Mouse (Mus musculus) right cerebral cortex, adult 18-20 months (tissue): ENCODE data around the gene Defb36.

Experiments
- DNase-seq: peaks from one replicate; pipeline ENCODE4 v3.0.0; 2022; ENCODE audit warnings: mixed read lengths

Defb36 gene

GRCm38 (mm10) chr2:152604057-152604456 is at the start of gene Defb36:
Gene Defb36 (plus strand): TSS chr2:152604327.
- no peak for DNase-seq

- no peak for DNase-seq
Observed at GRCm38 (mm10) chr2:152556655-152557054, 47.5 kb upstream of the Defb36 start.

DNA sequence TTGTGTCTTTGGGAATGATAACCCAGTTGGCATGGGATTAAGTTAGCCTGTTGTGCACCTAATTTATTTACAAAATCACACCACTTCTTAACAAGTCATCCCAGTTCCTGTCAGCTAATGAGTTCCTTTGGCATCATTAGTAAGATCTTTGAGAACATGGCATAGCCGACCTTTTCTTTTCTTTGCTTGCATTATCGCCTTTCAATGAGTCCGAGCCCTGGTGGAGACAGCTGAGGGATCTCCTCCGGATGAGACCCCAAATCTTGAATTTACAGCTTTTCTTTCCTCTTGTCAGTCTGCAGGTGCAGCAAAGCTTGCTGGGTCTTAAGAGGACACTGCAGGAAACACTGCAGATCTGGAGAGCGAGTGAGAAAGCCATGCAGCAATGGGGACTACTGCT is 35.1 kb upstream of the Defb36 start, which contains the start of gene Gm17416:
Gene Gm17416 (plus strand): TSS at position 301 of the 400 bp plus-strand sequence.
- no peak for DNase-seq

DNA sequence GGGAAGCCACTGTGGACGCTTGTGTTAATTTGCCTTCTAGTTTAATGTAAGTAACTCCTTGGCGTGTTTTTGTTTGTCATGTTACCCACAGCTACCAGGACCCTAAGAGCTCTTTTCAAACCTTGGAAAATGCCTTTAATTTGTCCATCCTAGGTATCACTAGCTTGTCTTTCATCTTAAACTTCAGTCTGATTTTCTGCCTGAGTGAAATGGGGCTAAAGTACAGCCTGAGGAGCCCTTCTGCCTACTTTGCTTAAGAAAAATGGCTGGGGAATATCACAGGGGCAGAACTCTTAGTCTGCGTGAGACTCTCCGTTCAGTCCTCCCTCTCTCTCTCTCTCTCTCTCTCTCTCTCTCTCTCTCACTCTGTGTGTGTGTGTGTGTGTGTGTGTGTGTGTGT is 34.2 kb upstream of the Defb36 start:
- no peak for DNase-seq

DNA sequence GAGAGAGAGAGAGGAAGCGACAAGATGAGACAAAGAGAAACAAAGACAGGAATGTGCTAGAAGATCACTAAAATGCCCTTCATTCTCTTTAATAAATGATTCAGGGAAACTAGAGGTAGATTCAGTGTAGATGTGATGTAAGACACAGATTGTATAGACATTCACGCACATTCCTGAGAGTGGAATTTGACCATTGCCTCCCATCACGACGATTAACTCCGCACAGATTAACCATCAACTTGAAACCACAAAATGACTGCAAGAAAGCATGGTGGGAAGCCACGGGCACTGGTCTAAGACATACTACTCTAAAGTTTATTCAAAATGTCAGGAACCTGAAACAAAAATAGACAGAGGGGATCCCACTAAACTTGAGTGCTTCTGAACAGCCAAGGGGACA is 33.8 kb upstream of the Defb36 start:
- no peak for DNase-seq

DNA sequence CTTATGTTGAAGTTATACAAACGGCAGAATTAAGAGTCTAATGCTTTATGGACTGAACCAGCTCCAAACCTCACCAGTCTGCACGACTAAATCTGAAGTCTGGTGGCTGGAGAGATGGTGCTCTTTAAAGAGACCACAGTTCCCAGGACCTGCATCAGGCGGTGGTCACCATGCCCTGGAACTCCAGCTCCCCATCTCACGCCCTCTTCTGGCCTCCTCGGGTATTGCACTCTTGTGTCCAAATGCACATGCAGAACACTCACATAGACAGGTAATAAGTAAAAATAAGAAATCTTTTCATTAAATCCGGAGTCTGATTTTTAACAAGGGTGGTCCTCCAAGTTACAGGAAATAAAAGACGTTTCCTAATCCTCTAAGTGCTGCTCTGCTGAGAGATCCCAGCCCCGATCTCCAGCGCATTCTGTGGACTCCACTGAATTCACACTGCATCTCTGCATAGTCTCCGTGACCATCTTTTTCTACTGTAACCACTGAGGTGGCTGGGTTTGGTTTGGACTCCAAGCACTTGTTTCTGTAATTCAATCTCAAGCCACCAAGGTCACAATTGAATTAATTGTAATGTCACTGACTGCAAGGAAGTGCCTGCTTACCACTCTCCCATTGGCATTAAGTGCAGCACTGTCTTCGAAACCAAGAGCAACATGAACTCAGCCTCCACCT is 31.9 kb upstream of the Defb36 start, which contains the start of gene Defb21:
Gene Defb21 (plus strand): TSS at position 631 of the 681 bp plus-strand sequence.
- DNase-seq = no peak

DNA sequence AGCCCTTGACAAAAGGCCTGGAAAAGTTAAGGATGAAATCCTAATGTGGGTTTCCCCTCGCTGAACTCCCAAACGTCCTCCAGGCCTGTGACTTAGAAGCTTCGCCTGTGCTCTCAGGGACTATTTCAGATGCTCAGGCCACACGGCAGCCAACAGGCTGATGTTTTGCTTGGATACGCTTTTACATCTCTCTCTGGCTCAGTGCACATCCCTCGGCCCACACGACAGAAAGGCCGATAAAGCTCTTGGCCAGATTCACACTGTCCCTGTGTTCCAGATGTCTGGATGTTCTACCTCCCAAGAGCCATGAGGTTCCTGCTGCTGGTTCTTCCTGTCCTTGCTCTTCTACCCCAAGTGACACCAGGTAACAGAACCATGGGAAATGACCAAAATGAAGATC is 30.6 kb upstream of the Defb36 start:
- DNase-seq = no peak

DNA sequence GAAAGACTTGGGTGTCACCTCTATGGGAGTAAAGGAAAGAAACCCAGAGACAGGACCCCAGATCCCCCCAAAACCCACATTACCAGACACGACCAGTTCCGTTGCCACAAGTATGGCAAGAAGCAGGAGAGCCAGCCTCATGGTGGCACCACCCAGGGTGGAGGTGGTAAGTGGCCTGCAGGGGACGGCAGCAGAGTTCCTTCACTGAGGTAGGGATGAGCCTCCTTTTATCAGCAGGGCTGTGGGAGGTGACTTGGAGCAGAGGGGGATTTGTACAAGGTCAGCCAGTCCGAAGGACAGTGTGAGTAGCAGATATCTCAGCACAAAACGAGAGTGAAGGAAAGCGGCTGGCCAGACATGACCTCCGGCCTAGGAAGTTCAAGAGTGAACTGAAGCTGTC is 24.0 kb upstream of the Defb36 start, which contains the start of gene Defb19:
Gene Defb19 (minus strand): TSS at position 206 of the 400 bp plus-strand sequence.
- no peak for DNase-seq

DNA sequence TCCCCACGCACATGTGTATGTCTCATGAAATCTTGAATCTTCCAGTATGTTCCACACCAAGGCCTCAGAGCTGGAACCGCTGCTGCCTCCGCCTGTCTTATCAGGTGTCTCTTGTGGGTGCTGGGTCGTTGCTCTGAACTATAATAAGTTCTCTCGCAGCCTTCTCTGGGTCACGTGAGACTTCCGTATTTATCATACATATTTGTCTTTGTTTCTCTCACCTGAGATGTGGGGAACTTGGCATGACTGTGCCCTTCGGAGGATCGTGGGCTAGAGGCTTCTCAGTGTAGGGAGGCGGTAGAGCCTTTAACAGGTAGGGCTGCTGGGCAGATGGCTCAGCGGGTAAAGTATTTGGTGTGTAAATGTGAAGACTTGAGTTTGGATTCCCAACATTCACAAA is 23.5 kb upstream of the Defb36 start:
- no peak for DNase-seq

- DNase-seq = no peak
Observed at GRCm38 (mm10) chr2:152586926-152587560, 17.1 kb upstream of the Defb36 start.

- DNase-seq = no peak
Observed at GRCm38 (mm10) chr2:152588450-152588849, 15.7 kb upstream of the Defb36 start.

- no peak for DNase-seq
Observed at GRCm38 (mm10) chr2:152589021-152589420, 15.1 kb upstream of the Defb36 start.

DNA sequence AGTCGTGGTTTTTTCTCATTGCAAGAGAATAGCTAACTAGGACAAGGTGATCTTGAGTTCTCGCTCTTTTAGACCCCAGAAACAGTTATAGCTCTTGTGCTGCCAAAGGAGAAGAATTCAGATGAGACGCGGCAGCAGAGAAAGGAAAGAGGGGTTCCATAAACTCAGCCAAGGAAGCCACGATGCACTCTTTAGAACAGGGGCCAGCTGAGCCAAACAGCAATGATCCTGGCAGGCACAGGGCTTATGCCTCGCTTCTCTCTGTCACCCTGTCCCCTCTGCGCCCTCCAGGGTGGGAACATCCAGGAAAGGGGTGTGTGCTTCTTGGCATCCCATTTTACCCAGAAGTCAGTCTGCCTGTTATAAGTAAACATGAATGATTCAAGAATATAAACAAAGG is 4.8 kb upstream of the Defb36 start, which contains the start of gene Defb45:
Gene Defb45 (minus strand): TSS at position 101 of the 400 bp plus-strand sequence.
- no peak for DNase-seq

DNA sequence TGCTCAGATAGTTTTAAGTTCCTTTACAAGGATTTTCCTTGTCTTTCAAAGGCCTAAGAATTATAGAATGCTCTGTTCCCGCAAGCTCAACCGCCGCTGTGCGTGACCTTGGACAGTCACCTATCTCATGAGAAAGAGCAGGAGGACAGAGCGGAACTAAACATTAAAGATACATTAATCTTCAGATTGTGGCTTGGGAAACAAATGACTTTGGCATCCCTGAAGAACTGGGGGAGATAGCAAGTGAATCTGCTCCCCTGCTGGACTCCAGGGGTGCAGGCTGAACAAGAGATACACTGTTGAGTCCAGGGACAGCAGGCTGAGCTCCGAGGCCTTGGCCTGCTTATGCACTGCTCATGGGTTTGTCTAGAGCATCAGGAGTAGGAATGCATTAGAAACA is 4.1 kb upstream of the Defb36 start:
- DNase-seq = no peak

GRCm38 (mm10) chr2:152601275-152601960 is 2.7 kb upstream of the Defb36 start:
- no peak for DNase-seq

- DNase-seq = no peak
Observed at GRCm38 (mm10) chr2:152607746-152608145, 3.6 kb downstream of the Defb36 start.

- no peak for DNase-seq
Observed at GRCm38 (mm10) chr2:152608719-152609118, 4.6 kb downstream of the Defb36 start.

GRCm38 (mm10) chr2:152612193-152612592 is 8.1 kb downstream of the Defb36 start:
- no peak for DNase-seq

- peak; percentile 41 for DNase-seq
Observed at GRCm38 (mm10) chr2:152615563-152615962, 11.4 kb downstream of the Defb36 start.

- no peak for DNase-seq
Observed at GRCm38 (mm10) chr2:152616470-152616869, 12.3 kb downstream of the Defb36 start.

DNA sequence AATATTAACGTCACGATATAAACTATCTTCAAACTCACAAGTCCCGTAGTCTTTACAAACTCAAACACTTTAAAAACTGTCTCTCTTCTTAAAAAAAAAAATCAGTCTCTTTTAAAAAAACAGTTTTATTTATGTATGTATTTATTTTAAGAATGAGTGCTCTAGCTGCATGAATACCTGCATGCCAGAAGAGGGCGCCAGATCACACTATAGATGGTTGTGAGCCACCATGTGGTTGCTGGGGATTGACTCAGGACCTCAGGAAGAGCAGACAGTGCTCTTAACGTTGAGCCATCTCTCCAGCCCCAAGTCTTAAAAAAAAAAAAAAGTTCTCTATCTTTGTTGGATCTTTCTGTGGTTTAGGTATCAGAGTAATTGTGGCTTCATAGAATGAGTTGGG is 13.2 kb downstream of the Defb36 start:
- no peak for DNase-seq

DNA sequence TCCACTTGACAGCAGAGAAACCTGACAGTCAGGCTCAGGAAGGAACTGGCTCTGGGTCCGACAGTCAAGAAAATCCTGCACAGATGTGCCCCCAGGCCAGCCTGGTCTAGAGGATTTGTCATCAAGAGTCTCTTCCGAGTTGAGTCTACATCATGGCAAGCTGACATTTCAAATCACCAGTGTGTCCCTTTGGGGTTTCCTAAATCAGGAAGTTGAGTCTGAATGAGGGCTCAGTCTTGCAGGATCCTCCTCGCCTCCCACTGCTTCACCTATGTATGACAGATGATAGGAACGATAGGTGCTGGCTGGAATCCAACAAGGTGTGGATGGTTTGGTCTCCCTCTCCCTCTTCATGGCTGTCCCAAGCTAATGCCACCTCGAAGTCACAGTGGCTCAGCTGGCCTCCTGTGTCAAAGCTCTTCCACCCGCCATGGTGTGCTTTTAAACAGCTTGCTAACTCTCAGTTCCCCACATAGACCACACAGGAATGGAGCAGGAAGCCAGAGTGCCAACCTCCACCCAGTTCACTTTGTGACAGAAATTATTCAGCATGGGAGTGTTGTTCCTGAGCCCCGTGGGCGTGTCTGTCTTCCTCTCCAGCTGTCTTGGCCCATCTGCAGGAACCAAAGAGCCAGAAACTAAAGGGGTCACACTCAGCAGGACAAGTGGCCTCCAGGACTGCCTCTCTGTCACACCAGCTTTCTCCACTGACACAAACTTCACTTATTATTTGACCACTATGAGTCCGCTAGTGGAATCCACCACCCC is 16.4 kb downstream of the Defb36 start:
- DNase-seq = peak; percentile 46

DNA sequence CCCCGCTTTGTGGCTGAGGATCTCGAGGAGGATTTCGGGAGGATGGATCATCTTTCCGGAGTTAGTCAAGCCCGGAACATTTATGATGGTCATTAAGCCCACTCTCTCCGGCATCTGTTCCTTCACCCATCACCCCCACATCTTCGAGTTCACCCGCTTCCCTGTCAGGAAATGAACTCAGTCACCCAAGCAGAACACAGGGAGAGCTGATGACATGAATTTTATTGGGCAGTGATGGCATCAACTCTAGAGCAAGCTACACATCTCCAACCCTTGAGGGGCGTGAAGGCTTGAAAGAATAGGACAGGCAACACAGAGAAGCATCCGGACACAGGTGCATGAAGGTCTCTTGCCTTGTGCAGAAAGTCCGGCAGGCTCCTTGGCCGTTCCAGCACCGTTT is 18.0 kb downstream of the Defb36 start:
- no peak for DNase-seq
